Mouse (Mus musculus): ENCODE data around the gene Zfyve26. TPM values are rescaled to one million over a fixed set of nuclear protein-coding genes. Genes with fewer than 3 reads are reported as not detected.
"Not testable (repeated sequence)": the region's sequence is repeated elsewhere in the genome, so short reads cannot be mapped to it uniquely, and the experiment has no call there.

Gene Zfyve26
- polyA plus RNA-seq, 1 experiment from 2014 or later, result 7.6 TPM

DNA sequence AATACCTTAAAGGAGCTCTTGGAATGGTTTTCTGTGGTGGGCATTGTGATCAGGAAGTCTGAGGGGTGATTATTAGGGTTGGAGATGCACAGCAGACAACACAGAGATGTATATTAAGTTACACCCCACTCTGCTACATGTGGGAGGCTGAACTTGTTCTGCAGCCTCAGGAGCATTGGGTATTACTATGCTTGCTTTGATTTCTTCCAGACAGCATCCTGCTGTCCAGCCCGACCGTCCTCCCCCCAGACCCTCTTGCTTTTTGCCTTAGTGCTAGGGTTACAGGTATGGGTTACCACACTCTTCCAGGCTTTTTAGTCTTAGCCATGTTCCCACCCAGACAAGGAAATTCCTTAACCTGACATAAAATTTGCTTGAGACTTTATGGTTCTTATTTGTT, 31.8 kb upstream of the Zfyve26 start:
- Histone ChIP-seq H3K27me3 (ENCODE audit: insufficient read depth, low read length) (no peaks in the 10 kb centered on the region), H3K4me1 (replicated peaks; ENCODE audit: insufficient read depth, low read length) (peaks cover 7% of the 10 kb centered on the region; the same call in 1 of the 2 replicates), H3K4me2 (ENCODE audit: low read length) (no peak overlapping the region), H3K36me3 (ENCODE audit: insufficient read depth, low read length) (no peaks in the 10 kb centered on the region), H3K27ac (peak overlapping the region; percentile 67), H3K9ac (ENCODE audit: low read depth, low read length) (no peak overlapping the region), H3K9me3 (replicated peaks; ENCODE audit: low read length) (no peaks in the 10 kb centered on the region), H3K4me3 (replicated peaks; ENCODE audit: low read depth, low read length) (no peak overlapping the region)
- ATAC-seq (replicated peaks; ENCODE audit: low FRiP score, low read depth), result no peak
- 13% methylated on average over 2 of the region's 2 CpGs for WGBS
- TF ChIP-seq CTCF (IDR thresholded peaks at IDR 0.05; ENCODE audit: low read depth), result no peak
- DNase-seq (ENCODE audit: low spot score), result no peak

DNA sequence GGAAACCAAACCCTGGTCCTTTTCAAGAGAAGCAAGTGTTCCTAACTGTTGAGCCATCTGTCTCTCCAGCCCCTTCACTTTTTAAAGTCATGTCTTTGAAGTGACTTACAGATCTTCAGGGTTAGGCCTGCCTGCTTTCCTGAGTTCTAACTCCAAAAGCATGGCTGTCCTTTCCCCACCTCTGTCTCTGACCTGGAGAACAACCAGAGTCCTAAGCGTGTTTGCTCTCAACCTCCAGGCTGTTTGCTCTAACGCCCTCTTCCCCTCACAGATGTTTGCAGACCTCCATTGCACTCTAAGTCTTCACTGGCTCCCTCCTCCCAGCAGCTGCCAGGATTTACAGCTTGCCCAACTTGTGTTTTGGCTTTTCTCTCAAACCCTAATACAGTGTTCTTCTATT, 30.6 kb upstream of the Zfyve26 start:
- no peak overlapping the region for H3K4me3 ChIP-seq (replicated peaks; ENCODE audit: low read depth, low read length)
- no peaks in the 10 kb centered on the region for H3K9me3 ChIP-seq (replicated peaks; ENCODE audit: low read length)
- peak overlapping the region; percentile 67; the same call in 1 of the 2 replicates for H3K27ac ChIP-seq
- H3K36me3 ChIP-seq (ENCODE audit: insufficient read depth, low read length), result no peaks in the 10 kb centered on the region
- peaks cover 7% of the 10 kb centered on the region; the same call in 1 of the 2 replicates for H3K4me1 ChIP-seq (replicated peaks; ENCODE audit: insufficient read depth, low read length)
- H3K27me3 ChIP-seq (ENCODE audit: insufficient read depth, low read length), result no peaks in the 10 kb centered on the region
- TF ChIP-seq CTCF (IDR thresholded peaks at IDR 0.05; ENCODE audit: low read depth), result no peak
- ATAC-seq (replicated peaks; ENCODE audit: low FRiP score, low read depth), result no peak
- no peak overlapping the region for H3K9ac ChIP-seq (ENCODE audit: low read depth, low read length)
- DNase-seq (ENCODE audit: low spot score), result no peak
- no peak overlapping the region for H3K4me2 ChIP-seq (ENCODE audit: low read length)
- WGBS, result 38% methylated on average over 2 of the region's 2 CpGs

DNA sequence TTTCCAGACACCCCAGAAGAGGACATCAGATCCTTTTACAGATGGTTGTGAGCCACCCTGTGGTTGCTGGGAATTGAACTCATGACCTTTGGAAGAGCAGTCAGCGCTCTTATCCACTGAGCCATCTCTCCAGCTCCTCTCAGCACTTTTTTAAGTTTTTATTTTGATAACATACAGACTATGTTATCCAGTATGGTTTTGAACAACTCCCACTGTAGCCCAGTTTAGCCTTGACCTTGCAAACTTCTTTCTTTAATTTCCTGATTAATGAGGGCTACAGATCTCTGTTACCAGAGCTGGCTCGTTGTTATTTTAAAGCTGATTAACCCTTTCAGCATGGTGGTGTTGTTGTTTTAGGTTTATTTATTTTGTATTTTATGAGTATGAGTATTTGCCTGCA, 30.1 kb upstream of the Zfyve26 start:
- Histone ChIP-seq H3K4me3 (replicated peaks; ENCODE audit: low read depth, low read length) (no peak overlapping the region), H3K27ac (no peak overlapping the region; the same call in 1 of the 2 replicates), H3K4me2 (ENCODE audit: low read length) (no peak overlapping the region), H3K9me3 (replicated peaks; ENCODE audit: low read length) (no peaks in the 10 kb centered on the region), H3K4me1 (replicated peaks; ENCODE audit: insufficient read depth, low read length) (peaks cover 7% of the 10 kb centered on the region; the same call in 1 of the 2 replicates), H3K36me3 (ENCODE audit: insufficient read depth, low read length) (no peaks in the 10 kb centered on the region), H3K27me3 (ENCODE audit: insufficient read depth, low read length) (no peaks in the 10 kb centered on the region), H3K9ac (ENCODE audit: low read depth, low read length) (no peak overlapping the region)
- ATAC-seq (replicated peaks; ENCODE audit: low FRiP score, low read depth) (no peak; the same call in 1 of the 2 replicates), DNase-seq (ENCODE audit: low spot score) (peak; percentile 74)
- 19% methylated on average over 2 of the region's 2 CpGs for WGBS
- no peak for TF ChIP-seq CTCF (IDR thresholded peaks at IDR 0.05; ENCODE audit: low read depth)

DNA sequence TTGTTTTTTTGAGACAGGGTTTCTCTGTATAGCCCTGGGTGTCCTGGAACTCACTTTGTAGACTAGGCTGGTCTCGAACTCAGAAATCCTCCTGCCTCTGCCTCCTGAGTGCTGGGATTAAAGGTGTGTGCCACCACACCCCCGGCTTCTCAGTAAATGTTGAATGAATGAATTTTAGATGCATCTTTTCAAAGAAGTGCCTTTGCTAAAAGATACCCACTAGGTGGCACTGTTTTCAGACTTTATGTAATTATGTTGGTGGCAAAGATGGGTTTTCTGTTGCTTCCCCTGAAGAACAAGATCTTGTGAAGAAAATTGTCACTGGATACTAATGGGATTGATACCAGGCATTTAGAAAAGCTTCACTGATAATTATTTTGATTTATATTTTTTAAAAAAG, 26.4 kb upstream of the Zfyve26 start:
- not testable (repeated sequence) for H3K27me3 ChIP-seq (ENCODE audit: insufficient read depth, low read length); H3K27ac ChIP-seq; H3K9me3 ChIP-seq (replicated peaks; ENCODE audit: low read length); H3K9ac ChIP-seq (ENCODE audit: low read depth, low read length); H3K36me3 ChIP-seq (ENCODE audit: insufficient read depth, low read length); H3K4me2 ChIP-seq (ENCODE audit: low read length); H3K4me3 ChIP-seq (replicated peaks; ENCODE audit: low read depth, low read length); ATAC-seq (replicated peaks; ENCODE audit: low FRiP score, low read depth); H3K4me1 ChIP-seq (replicated peaks; ENCODE audit: insufficient read depth, low read length)
- peak; percentile 84 for DNase-seq (ENCODE audit: low spot score)
- WGBS, result 80% methylated on average over 2 of the region's 2 CpGs
- peak; percentile 69 for TF ChIP-seq CTCF (IDR thresholded peaks at IDR 0.05; ENCODE audit: low read depth)

DNA sequence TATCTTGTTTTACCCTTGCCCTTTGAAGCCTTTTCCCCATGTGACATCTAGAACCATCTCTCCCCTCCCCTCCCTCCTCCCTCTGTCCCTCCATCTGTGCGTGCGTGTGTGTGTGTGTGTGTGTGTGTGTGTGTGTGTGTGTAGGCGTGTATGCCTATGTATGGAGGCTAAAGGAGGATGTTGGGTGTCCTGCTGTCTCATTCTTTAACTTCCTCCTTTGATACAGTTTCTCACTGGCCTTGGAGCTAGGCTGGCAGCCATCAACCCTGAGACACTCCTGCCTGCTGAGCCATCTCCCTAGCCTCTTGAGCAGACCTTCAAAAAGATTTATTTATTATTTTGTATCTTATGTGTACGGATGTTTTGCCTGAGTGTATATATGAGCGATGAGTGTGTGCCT, 24.8 kb upstream of the Zfyve26 start:
- no peak overlapping the region for H3K4me3 ChIP-seq (replicated peaks; ENCODE audit: low read depth, low read length)
- no peaks in the 10 kb centered on the region for H3K4me1 ChIP-seq (replicated peaks; ENCODE audit: insufficient read depth, low read length)
- ATAC-seq (replicated peaks; ENCODE audit: low FRiP score, low read depth), result no peak
- no peaks in the 10 kb centered on the region for H3K36me3 ChIP-seq (ENCODE audit: insufficient read depth, low read length)
- no peak for TF ChIP-seq CTCF (IDR thresholded peaks at IDR 0.05; ENCODE audit: low read depth)
- DNase-seq (ENCODE audit: low spot score), result no peak
- no peak overlapping the region for H3K27ac ChIP-seq
- H3K9me3 ChIP-seq (replicated peaks; ENCODE audit: low read length), result no peaks in the 10 kb centered on the region
- H3K4me2 ChIP-seq (ENCODE audit: low read length), result no peak overlapping the region
- 76% methylated on average over 5 of the region's 5 CpGs for WGBS
- no peaks in the 10 kb centered on the region for H3K27me3 ChIP-seq (ENCODE audit: insufficient read depth, low read length)
- H3K9ac ChIP-seq (ENCODE audit: low read depth, low read length), result no peak overlapping the region

DNA sequence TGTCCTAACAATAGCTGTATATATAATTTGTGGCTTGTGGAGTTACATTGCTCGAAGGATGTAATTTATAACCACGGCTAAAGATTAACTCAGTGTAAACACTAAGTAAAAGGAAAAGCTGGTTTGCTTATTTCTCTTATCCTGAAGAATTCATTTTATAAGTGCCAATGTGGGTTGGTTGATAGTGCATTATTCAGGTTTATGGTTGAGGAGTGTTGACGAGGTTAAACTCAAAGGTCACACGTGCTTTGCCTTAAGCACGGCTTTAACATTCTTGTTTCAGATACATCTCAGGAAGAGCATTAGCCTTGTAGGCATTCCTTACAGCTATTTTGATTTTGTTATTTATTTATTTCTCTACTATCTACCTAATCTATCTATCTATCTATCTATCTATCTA, 21.2 kb upstream of the Zfyve26 start:
- 35% methylated on average over 5 of the region's 5 CpGs for WGBS
- Histone ChIP-seq H3K36me3 (ENCODE audit: insufficient read depth, low read length) (no peaks in the 10 kb centered on the region), H3K27me3 (ENCODE audit: insufficient read depth, low read length) (no peaks in the 10 kb centered on the region), H3K4me3 (replicated peaks; ENCODE audit: low read depth, low read length) (no peak overlapping the region), H3K4me2 (ENCODE audit: low read length) (no peak overlapping the region), H3K27ac (no peak overlapping the region), H3K9ac (ENCODE audit: low read depth, low read length) (no peak overlapping the region), H3K4me1 (replicated peaks; ENCODE audit: insufficient read depth, low read length) (no peaks in the 10 kb centered on the region), H3K9me3 (replicated peaks; ENCODE audit: low read length) (no peaks in the 10 kb centered on the region)
- ATAC-seq (replicated peaks; ENCODE audit: low FRiP score, low read depth) (no peak), DNase-seq (ENCODE audit: low spot score) (peak; percentile 73)
- TF ChIP-seq CTCF (IDR thresholded peaks at IDR 0.05; ENCODE audit: low read depth), result no peak

DNA sequence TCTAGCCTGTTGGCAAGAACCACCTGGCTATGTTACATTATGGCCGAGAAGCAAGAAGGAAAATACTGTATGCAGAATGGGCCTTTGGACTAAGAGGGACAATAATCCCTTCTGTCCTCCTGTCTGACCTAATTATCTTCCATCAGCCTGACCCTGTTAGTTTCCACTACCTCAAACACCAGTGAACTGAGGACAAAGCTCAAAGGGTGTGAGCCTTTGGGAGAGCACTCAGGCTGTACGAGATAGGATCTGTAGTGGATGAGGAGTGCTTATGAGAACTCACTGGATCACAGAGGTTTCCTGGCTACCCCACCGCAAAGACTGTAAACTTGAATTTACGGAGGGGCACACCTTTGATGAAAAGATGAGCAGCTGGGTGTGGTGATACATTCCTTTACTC, 17.6 kb upstream of the Zfyve26 start:
- no peak for ATAC-seq (replicated peaks; ENCODE audit: low FRiP score, low read depth)
- WGBS, result 82% methylated on average over 4 of the region's 4 CpGs
- no peak for TF ChIP-seq CTCF (IDR thresholded peaks at IDR 0.05; ENCODE audit: low read depth)

More for the DNA sequence above, 17.6 kb upstream of the Zfyve26 start:
- Histone ChIP-seq H3K36me3 (ENCODE audit: insufficient read depth, low read length) (no peaks in the 10 kb centered on the region), H3K9ac (ENCODE audit: low read depth, low read length) (no peak overlapping the region), H3K4me2 (ENCODE audit: low read length) (no peak overlapping the region), H3K9me3 (replicated peaks; ENCODE audit: low read length) (no peaks in the 10 kb centered on the region), H3K27ac (no peak overlapping the region), H3K27me3 (ENCODE audit: insufficient read depth, low read length) (no peaks in the 10 kb centered on the region), H3K4me3 (replicated peaks; ENCODE audit: low read depth, low read length) (no peak overlapping the region), H3K4me1 (replicated peaks; ENCODE audit: insufficient read depth, low read length) (no peaks in the 10 kb centered on the region)
- DNase-seq (ENCODE audit: low spot score), result no peak
